Mouse (Mus musculus) hindbrain, postnatal 0 days (tissue): ENCODE measurements around the gene Akt3. TPM values are rescaled to one million over a fixed set of nuclear protein-coding genes. Genes with fewer than 3 reads are reported as not detected.

Experiments used
- ATAC-seq: fragments of 200-750 bp; cut with Nextera tagmentation; 2 replicates; pipeline ENCODE4 v1.8.0; 2017; ENCODE audit warnings: mild to moderate bottlenecking, moderate TSS enrichment, moderate library complexity
- DNase-seq: peaks from one replicate; pipeline ENCODE4 v3.0.0-alpha.2; 2015; ENCODE audit warnings: low spot score
- H3K27ac ChIP-seq: fragments of 300-500 bp; sonication (generic); 2 replicates; pipeline ENCODE4 v1.5.1; 2014; ENCODE audit warnings: mild to moderate bottlenecking
- H3K27me3 ChIP-seq: fragments of 300-500 bp; sonication (generic); 2 replicates; pipeline ENCODE4 v1.6.1; 2014; ENCODE audit warnings: low read length, mixed read lengths; ENCODE audit not compliant: insufficient read depth
- H3K36me3 ChIP-seq: fragments of 300-500 bp; sonication (generic); 2 replicates; pipeline ENCODE4 v1.6.1; 2014; ENCODE audit warnings: low read length, mixed read lengths; ENCODE audit not compliant: insufficient read depth
- H3K4me1 ChIP-seq: fragments of 300-500 bp; sonication (generic); 2 replicates; pipeline ENCODE4 v1.6.1; 2014; ENCODE audit warnings: antibody characterized with exemption, low read length, mixed read lengths; ENCODE audit not compliant: insufficient read depth
- H3K4me2 ChIP-seq: fragments of 300-500 bp; sonication (generic); 2 replicates; pipeline ENCODE4 v1.6.1; 2014; ENCODE audit warnings: low read depth, mild to moderate bottlenecking, low read length, moderate library complexity, mixed read lengths
- H3K4me3 ChIP-seq: fragments of 300-500 bp; sonication (generic); 2 replicates; pipeline ENCODE4 v1.5.1; 2014; ENCODE audit warnings: low read length
- H3K9ac ChIP-seq: fragments of 300-500 bp; sonication (generic); replicated peaks from 2 replicates; pipeline ENCODE4 v1.6.1; 2014; ENCODE audit warnings: mild to moderate bottlenecking, low read length, moderate library complexity, mixed read lengths
- H3K9me3 ChIP-seq: fragments of 300-500 bp; sonication (generic); 2 replicates; pipeline ENCODE4 v1.6.1; 2016; ENCODE audit warnings: low read length, mixed read lengths
- CTCF ChIP-seq: IDR thresholded peaks from 2 replicates; pipeline ENCODE4 v1.5.1; 2016; ENCODE audit warnings: antibody characterized with exemption, control low read depth, low read depth
- WGBS: fragments of 180-500 bp; shearing (Covaris S2); extraction: QIAGEN DNeasy Blood & Tissue Kit; methylation state at CpG from one replicate; pipeline ENCODE4 v1.1.7; 2014; 5-methylcytosine and 5-hydroxymethylcytosine counted together
- polyA plus RNA-seq: library from polyadenylated mRNA; unstranded; fragments of >200 nt; fragmentation: Nextera tagmentation; extraction: Ambion mirVana; gene quantifications from 2 replicates; pipeline ENCODE4 v1.2.1, GENCODE M21; 2015
- total RNA-seq: library from RNA; depleted of rRNA; stranded (reverse); fragments of >200 nt; gene quantifications from 2 replicates; pipeline ENCODE4 v1.2.3, GENCODE M21; 2014

Akt3 gene
- total and polyA plus RNA-seq, 2 experiments from 2014 or later, result 13.5 to 64.8 TPM

DNA sequence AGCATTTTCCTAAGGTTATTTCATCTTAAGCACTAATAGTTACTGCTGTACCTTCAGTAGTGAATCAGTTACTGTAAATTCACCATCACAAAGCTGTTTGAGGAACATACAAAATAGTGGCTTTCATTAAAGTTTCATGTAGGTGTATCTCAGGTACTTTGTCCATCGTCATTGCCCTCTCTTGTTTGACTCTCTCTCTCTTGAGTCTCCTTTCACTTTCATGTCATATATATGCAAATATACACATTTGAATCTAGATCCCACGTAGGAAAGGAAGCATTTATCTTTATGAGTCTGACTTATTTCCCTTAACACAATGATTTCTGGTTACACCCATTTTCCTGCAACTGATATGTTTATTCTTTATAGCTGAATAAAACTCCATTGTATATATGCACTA, 4.9 kb upstream of the Akt3 start:
- no peak overlapping the region for H3K9ac ChIP-seq
- H3K27me3 ChIP-seq, result no peaks in the 10 kb centered on the region
- H3K9me3 ChIP-seq, result no peaks in the 10 kb centered on the region
- DNase-seq (no peak), ATAC-seq (no peak)
- H3K36me3 ChIP-seq, result no peaks in the 10 kb centered on the region
- H3K4me1 ChIP-seq, result no peaks in the 10 kb centered on the region
- H3K4me3 ChIP-seq, result no peak overlapping the region
- no peak for TF ChIP-seq CTCF
- WGBS, result 69% methylated on average over 2 of the region's 2 CpGs
- no peak overlapping the region for H3K4me2 ChIP-seq
- H3K27ac ChIP-seq, result no peak overlapping the region

DNA sequence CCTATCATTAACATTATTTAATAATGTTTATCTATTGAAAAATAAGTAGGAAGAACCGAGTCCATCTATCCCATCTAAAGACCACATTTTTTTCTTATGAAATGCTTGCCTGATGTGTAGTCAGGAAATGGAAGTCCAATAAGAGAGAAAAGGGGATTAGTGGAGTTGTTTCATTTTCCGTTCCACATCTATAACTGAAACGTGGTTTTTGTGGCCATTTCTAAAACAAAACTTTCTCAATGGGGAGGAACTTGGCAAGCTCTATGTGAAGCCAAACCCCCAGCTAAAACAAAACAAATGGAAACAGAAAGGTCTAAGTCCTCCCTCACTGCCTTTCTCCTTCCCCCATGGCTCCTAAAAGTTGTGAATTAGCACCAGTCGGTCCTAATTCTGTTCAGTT, 2.8 kb upstream of the Akt3 start:
- no peaks in the 10 kb centered on the region for H3K9me3 ChIP-seq
- no peak for ATAC-seq
- no peak overlapping the region for H3K27ac ChIP-seq
- no peak overlapping the region for H3K9ac ChIP-seq
- no peaks in the 10 kb centered on the region for H3K4me1 ChIP-seq
- no peak for DNase-seq
- H3K4me2 ChIP-seq, result no peak overlapping the region
- H3K27me3 ChIP-seq, result no peaks in the 10 kb centered on the region
- H3K4me3 ChIP-seq, result no peak overlapping the region
- no peaks in the 10 kb centered on the region for H3K36me3 ChIP-seq
- 67% methylated on average over 4 of the region's 4 CpGs for WGBS
- TF ChIP-seq CTCF, result no peak

DNA sequence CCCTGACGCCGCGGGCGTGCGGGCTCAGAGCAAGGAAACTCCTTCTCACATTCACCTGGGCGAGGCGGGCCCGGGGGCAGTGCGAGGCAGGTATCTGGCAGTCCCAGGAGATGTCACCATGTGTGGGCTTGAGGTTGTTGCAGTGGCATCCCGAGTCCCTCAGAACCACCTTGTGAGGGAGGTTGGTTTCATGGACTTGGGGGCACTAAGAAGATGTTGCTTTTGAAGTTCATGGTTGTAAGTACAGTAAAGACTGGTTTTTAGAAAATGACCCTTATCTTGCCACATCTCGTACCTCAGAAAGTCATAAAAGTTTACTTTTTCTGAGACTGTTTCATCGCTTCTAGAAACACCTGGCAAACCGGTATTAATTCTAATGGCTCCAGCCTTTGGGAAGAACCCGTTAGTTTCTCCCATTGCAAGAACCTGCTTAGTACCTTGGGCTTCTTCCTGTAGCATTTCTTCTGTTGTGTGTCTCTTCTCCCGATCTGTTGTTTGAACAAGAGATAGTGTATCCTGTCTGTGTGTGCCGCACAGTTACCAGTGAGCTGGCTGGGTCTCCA, 1.1 kb upstream of the Akt3 start:
- ATAC-seq, result no peak
- Histone ChIP-seq H3K27ac (peak overlapping the region; percentile 99), H3K4me2 (peak overlapping the region; percentile 84), H3K9ac (peak overlapping the region; percentile 94), H3K9me3 (no peaks in the 10 kb centered on the region), H3K27me3 (no peaks in the 10 kb centered on the region), H3K36me3 (no peaks in the 10 kb centered on the region), H3K4me1 (no peaks in the 10 kb centered on the region), H3K4me3 (peak overlapping the region; percentile 98)
- no peak for TF ChIP-seq CTCF
- WGBS, result 25% methylated on average over 16 of the region's 16 CpGs
- DNase-seq, result no peak

DNA sequence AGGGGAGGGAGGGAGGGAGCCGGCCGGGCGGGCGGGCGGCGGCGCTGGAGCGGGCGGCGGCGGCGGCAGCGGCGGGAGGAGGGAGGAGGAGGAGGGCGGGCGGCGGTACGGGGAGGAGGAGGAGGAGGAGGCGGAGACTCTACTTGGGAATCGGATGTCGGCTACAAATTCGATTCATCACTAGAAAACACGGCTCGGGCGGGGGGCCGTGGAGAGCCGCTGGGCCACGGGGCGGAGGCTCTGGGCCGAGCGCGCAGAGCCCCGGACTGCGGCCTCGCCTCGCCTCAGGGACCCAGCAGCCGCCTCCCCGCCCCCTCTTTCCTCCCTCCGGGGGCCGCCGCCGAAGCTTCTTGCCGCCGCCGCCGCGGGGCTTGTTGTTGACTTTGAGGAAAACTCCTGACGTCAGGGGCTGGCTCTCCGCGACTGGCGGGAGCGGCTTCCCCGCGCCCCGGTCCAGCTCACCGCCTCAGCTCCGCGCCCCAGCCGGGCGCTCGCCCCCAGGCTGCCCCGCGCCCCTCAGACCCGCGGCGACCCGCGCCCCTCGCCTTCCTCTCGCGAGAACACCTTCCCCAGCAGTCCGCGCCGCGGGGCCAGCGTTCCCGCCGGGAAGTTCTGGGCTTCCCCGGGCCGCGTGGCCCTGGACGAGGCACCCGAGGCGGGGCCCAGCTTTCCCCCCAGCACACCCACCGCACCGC, 487 bp upstream of the Akt3 start:
- Histone ChIP-seq H3K9me3 (no peaks in the 10 kb centered on the region), H3K36me3 (no peaks in the 10 kb centered on the region), H3K27me3 (no peaks in the 10 kb centered on the region), H3K4me3 (peak overlapping the region; percentile 98), H3K27ac (peak overlapping the region; percentile 99), H3K4me2 (peak overlapping the region; percentile 84), H3K4me1 (no peaks in the 10 kb centered on the region), H3K9ac (peak overlapping the region; percentile 94)
- DNase-seq, result peak; percentile 90
- peak; percentile 91 for ATAC-seq
- WGBS, result 0% methylated on average over 45 of the region's 86 CpGs
- no peak for TF ChIP-seq CTCF

DNA sequence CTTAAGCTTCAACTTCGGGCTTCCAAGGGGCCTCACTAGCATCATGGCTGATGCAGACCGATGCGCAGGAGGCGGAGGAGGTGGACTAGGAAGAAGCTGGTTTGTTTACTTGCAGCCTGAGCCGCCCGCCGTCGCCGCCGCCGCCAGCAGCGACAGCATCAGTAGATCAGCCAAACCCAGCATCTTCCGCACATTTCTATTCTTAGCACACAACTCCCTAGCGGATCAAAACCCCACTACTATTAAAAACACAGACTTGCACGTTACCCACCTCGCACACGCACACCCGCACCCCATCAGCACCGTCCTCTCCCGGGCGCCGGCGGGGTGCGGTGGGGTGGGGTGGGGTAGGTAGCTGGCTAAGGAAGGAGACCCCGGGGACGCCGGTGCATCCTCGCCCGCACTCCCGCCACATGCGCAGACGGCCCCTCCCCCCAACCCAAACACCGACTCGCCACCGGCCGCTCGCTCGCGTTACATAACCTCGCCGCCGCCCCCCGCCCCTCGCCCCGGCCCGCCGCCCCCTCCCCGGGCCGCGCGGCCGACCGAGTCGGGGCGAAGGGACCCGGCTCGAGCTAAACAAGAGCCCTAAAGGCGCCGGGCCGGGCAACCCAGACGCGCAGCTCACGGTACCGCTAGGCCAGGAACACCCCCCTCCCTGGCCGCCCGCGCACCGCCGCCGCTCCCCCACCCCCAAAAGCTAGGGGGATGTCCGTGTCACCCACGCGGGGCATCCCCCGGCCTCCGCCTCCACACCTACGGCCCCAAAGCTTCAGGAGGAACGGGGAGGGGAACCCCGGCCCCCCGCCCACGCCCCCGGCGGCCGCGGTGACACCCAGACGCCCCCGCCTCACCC, 597 bp downstream of the Akt3 start:
- Histone ChIP-seq H3K4me3 (peak overlapping the region; percentile 98), H3K9ac (peak overlapping the region; percentile 94), H3K27ac (peak overlapping the region; percentile 99), H3K4me2 (peak overlapping the region; percentile 84), H3K4me1 (no peaks in the 10 kb centered on the region), H3K9me3 (no peaks in the 10 kb centered on the region), H3K36me3 (no peaks in the 10 kb centered on the region), H3K27me3 (no peaks in the 10 kb centered on the region)
- WGBS, result under 1% methylated on average over 54 of the region's 86 CpGs
- DNase-seq, result peak; percentile 83
- peak; percentile 15; the same call in 1 of the 2 replicates for TF ChIP-seq CTCF
- peak; percentile 79 for ATAC-seq

DNA sequence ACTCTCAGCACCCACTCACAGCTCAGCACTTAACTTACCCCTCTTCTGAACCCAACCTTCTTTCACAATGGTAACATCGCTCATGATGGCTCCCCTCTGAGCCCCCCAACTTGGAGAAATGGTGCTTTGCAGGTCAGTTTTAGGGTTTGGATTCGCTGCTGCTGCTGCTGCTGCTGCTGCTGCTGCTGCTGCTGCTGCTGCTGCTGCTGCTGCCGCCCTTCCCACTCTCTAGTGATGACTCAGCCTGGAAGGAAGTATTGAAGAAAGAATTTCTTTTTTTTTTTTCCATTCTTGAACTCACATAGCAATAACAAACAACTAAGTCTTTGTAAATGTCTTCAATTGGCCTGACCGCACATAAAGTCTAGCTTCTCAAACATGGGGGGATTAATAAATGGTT, 9.4 kb downstream of the Akt3 start:
- Histone ChIP-seq H3K9ac (no peak overlapping the region), H3K27ac (no peak overlapping the region), H3K4me2 (no peak overlapping the region), H3K9me3 (no peaks in the 10 kb centered on the region), H3K4me3 (no peak overlapping the region), H3K4me1 (no peaks in the 10 kb centered on the region), H3K27me3 (no peaks in the 10 kb centered on the region), H3K36me3 (no peaks in the 10 kb centered on the region)
- DNase-seq (no peak), ATAC-seq (no peak)
- WGBS, result 54% methylated on average over 4 of the region's 4 CpGs
- TF ChIP-seq CTCF, result no peak

DNA sequence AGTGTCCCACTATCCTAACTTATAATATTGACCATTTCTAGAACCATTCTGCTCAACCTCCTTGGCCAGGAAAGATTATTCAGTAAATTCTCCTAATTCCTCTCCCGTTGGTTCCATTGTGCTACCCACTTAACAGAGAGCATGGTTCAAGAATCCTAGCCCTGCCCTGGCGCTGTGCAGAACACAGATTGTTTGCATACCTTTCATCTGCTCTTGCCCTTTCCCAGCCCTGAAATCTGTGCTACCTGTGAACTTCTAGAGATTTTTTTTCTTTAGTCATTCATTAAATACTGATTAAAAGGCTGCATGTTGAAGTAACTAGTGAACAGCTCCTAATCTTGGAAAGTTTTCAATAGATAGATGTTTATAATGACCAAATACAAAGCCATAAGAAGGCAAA, 19.6 kb downstream of the Akt3 start:
- Histone ChIP-seq H3K9ac (no peak overlapping the region), H3K4me2 (no peak overlapping the region), H3K27me3 (no peaks in the 10 kb centered on the region), H3K36me3 (no peaks in the 10 kb centered on the region), H3K27ac (no peak overlapping the region), H3K4me3 (no peak overlapping the region), H3K4me1 (no peaks in the 10 kb centered on the region), H3K9me3 (no peaks in the 10 kb centered on the region)
- ATAC-seq (no peak), DNase-seq (no peak)
- no peak for TF ChIP-seq CTCF
- WGBS, result 84% methylated on average over 2 of the region's 2 CpGs
